Comparison of ENCODE assay signal across 8 mouse cellular contexts in the genomic region with DNA sequence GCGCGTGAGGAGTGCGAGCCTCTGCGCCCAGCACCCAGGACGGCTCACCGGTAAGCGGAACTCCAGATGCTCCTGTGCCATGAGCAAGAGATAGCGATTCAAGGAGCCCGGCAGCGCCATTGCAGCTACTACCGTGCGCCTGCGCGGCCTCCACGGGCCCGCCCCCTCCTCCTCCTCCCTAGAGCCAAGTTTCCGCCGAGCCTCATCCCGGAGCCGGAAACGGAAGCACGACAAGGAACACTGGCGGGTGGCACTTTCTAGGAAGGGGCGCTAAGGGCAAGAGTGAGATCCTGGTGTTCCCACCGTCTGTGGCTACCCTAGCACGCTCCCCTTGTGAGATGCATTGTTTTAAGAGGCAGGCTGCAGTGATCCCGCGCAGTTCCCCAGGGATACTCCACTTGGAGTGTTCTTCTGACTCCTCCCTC. TPM values are rescaled to one million over a fixed set of nuclear protein-coding genes. Genes with fewer than 3 reads are reported as not detected.
DNase-seq lines count a peak whose midpoint lies in the region; ATAC-seq and TF ChIP-seq lines count a peak whose summit lies in the region.

Trmt11 (minus strand) TSS at position 208 of the 425 bp plus-strand sequence.

- DNase-seq in T-cell, adult 2 months (ENCODE audit: low spot score) = peak; percentile 82
- peak; percentile 87 to 88 for DNase-seq in cerebellum, postnatal 36 days
- DNase-seq in gastrocnemius, adult 18-20 months (ENCODE audit: low spot score) = peak; percentile 92
- DNase-seq in left cerebral cortex, adult 2 months (ENCODE audit: extremely low spot score in 1 of 2, low spot score in 2 of 2) = peak; percentile 89 to 90
- peak; percentile 90 to 92 for DNase-seq in right cerebral cortex, adult 2 months (ENCODE audit: low spot score in 2 of 2)
- peak; percentile 89 for DNase-seq in urinary bladder, postnatal 14 days (ENCODE audit: low spot score)

- WGBS in hindbrain, embryonic 16.5 days = under 1% methylated on average over 27 of the region's 28 CpGs

- peaks cover 17% of the 10 kb centered on the region for H3K4me1 ChIP-seq in hindbrain, embryonic 16.5 days (ENCODE audit: control insufficient read depth, insufficient read depth, low read depth, low read length)

- H3K27ac ChIP-seq in hindbrain, embryonic 16.5 days (ENCODE audit: low read depth, low read length) = peak within 1 kb of the TSS; percentile 78
- peak within 1 kb of the TSS; percentile 84 for H3K27ac ChIP-seq in left cerebral cortex, adult 2 months

- H3K4me3 ChIP-seq in hindbrain, embryonic 16.5 days (ENCODE audit: low read length) = peak within 1 kb of the TSS; percentile 84
- H3K4me3 ChIP-seq in left cerebral cortex, adult 2 months = peak within 1 kb of the TSS; percentile 62

- intact Hi-C loops in left cerebral cortex, adult 2 months (cut with DNase I) = loop anchor here (5.0 kb wide), 1 partner anchor 212 kb away; no protein-coding TSS in a partner anchor

- peak within 1 kb of the TSS; percentile 89 for H3K9ac ChIP-seq in hindbrain, embryonic 16.5 days (ENCODE audit: low read depth, low read length)

- no peak for TF ChIP-seq CTCF in left cerebral cortex, adult 2 months (IDR thresholded peaks at IDR 0.05)

- H3K27me3 ChIP-seq in hindbrain, embryonic 16.5 days (replicated peaks; ENCODE audit: control insufficient read depth, insufficient read depth, low read length) = no peaks in the 10 kb centered on the region

- ATAC-seq in hindbrain, embryonic 16.5 days = peak; percentile 98
- peak; percentile 93 for ATAC-seq in megakaryocyte, adult 5-6 weeks (ENCODE audit: poor library complexity, severe bottlenecking)

- H3K9me3 ChIP-seq in hindbrain, embryonic 16.5 days (ENCODE audit: control insufficient read depth, low read length) = no peaks in the 10 kb centered on the region

- H3K4me2 ChIP-seq in hindbrain, embryonic 16.5 days (ENCODE audit: low read length) = peak within 1 kb of the TSS; percentile 90

- H3K36me3 ChIP-seq in hindbrain, embryonic 16.5 days (ENCODE audit: control insufficient read depth, insufficient read depth, low read length) = peaks cover 10% of the 10 kb centered on the region

RNA-seq across cellular contexts. Expression of gene Trmt11, which starts in this region (rescaled TPM):
- 1 to 10 TPM; 3.1 to 3.9 TPM for total RNA-seq in gastrocnemius, adult 18-20 months (2021)
- 19.1 and 19.8 TPM in 2 replicates for polyA plus RNA-seq in hindbrain, embryonic 16.5 days (2015; fragmentation: Nextera tagmentation; extraction: Ambion mirVana)
- total RNA-seq in left cerebral cortex, adult 2 months (2021) = 10 to 100 TPM in 1 of 2 experiments, 1 to 10 TPM in 1; 8.0 to 11.3 TPM
- total RNA-seq in megakaryocyte, adult 5-6 weeks (2015) = 16.4 and 16.7 TPM in 2 replicates
- total RNA-seq in megakaryocyte, adult 5-6 weeks (2017) = 13.4 and 13.7 TPM in 2 replicates

Comparison
In these comparisons a context has a peak if more than half of its experiments do, and no peak if none do; other contexts are left out.
1. Peak in every context shown above with its lines: DNase-seq, ATAC-seq, H3K4me3 ChIP-seq and H3K27ac ChIP-seq.